Mouse (Mus musculus) ES-Bruce4 (cell line): ENCODE measurements around the gene Kif22. TPM values are rescaled to one million over a fixed set of nuclear protein-coding genes. Genes with fewer than 3 reads are reported as not detected.
A peak's percentile ranks its signal among the peaks of the same experiment; 100 is the strongest.

ENCODE experiments used
- H3K27ac ChIP-seq: 2 replicates; pipeline ENCODE4 v1.5.1; 2012; ENCODE audit warnings: low read length, inconsistent platforms; ENCODE audit not compliant: insufficient read depth
- H3K27me3 ChIP-seq: 2 replicates; pipeline ENCODE4 v1.6.1; 2012; ENCODE audit warnings: mild to moderate bottlenecking, low read length, inconsistent platforms; ENCODE audit not compliant: control insufficient read depth, poor library complexity, insufficient read depth, severe bottlenecking
- H3K36me3 ChIP-seq: 2 replicates; pipeline ENCODE4 v1.6.1; 2012; ENCODE audit warnings: inconsistent platforms, mild to moderate bottlenecking, low read length, moderate library complexity; ENCODE audit not compliant: control insufficient read depth, poor library complexity, insufficient read depth, severe bottlenecking
- H3K4me1 ChIP-seq: one replicate; pipeline ENCODE4 v1.8.1; 2011; ENCODE audit warnings: low read length; ENCODE audit not compliant: control insufficient read depth, insufficient read depth
- H3K4me3 ChIP-seq: 2 replicates; pipeline ENCODE4 v1.5.1; 2011; ENCODE audit warnings: low read depth, mild to moderate bottlenecking, low read length
- H3K9ac ChIP-seq: 2 replicates; pipeline ENCODE4 v1.6.1; 2012; ENCODE audit warnings: low read depth, mild to moderate bottlenecking, inconsistent platforms; ENCODE audit not compliant: poor library complexity, severe bottlenecking
- H3K9me3 ChIP-seq: replicated peaks from 2 replicates; pipeline ENCODE4 v1.6.1; 2012; ENCODE audit warnings: mild to moderate bottlenecking, low read length, inconsistent platforms; ENCODE audit not compliant: control insufficient read depth, poor library complexity, insufficient read depth, severe bottlenecking
- CTCF ChIP-seq: IDR thresholded peaks from one replicate; pipeline ENCODE4 v1.8.1; 2011; ENCODE audit warnings: low read depth, low read length
- EP300 ChIP-seq: IDR thresholded peaks from 2 replicates; pipeline ENCODE4 v1.6.1; 2011; ENCODE audit warnings: low read depth, low read length; ENCODE audit not compliant: insufficient read depth
- POLR2A ChIP-seq: IDR thresholded peaks from one replicate; pipeline ENCODE4 v1.8.1; 2011; ENCODE audit warnings: low read length; ENCODE audit not compliant: insufficient read depth
- polyA plus RNA-seq: library from polyadenylated mRNA; stranded (reverse); fragments of >200 nt; gene quantifications from 2 replicates; pipeline ENCODE4 v1.2.4, GENCODE M21; 2011; ENCODE audit warnings: low read depth; ENCODE audit not compliant: missing spikeins, insufficient read depth, insufficient read length

Gene Kif22
- polyA plus RNA-seq, 1 experiment: 106 TPM

DNA sequence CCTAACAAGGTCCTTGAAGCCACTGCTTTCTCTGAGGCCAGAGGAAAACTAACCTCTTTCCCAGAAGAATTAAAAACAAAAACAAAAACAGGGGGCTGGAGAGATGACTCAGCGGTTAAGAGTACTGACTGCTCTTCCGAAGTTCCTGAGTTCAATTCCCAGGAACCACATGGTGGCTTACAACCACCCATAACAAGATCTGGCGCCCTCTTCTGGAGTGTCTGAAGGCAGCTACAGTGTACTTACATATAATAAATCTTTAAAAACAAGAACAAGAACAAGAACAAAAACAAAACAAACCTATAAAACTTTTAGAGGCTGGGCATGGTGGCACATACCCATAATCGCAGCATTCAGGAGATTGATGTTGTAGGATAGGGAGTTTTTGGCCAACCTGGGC lies 45.8 kb downstream of the Kif22 start:
- TF ChIP-seq POLR2A: no peak
- no peak for TF ChIP-seq EP300
- TF ChIP-seq CTCF: no peak
- Histone ChIP-seq H3K27me3 (no peaks in the 10 kb centered on the region), H3K9ac (no peak overlapping the region), H3K4me3 (no peak overlapping the region), H3K27ac (no peak overlapping the region), H3K4me1 (no peaks in the 10 kb centered on the region), H3K36me3 (no peaks in the 10 kb centered on the region), H3K9me3 (no peaks in the 10 kb centered on the region)

DNA sequence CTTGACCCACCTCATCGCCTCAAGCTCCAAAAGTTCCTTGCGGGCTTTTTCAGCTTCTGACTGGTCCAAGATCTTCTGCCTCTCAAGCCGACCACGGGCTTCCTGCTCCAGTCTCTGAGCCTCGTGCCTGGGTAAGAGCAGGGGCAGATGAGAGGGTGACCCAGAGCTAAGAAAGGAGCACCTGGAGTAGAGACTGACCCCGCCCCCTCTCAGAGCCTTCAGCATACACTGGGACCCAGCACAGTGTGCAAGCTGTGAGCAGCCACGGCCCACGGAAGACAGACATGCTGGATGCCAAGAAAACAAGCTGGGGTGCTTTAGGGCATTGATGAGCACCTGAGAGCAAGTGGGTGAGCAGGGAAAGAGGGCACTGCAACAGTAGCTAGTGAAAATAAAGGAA lies 53.5 kb downstream of the Kif22 start:
- no peak for TF ChIP-seq EP300
- no peak for TF ChIP-seq CTCF
- TF ChIP-seq POLR2A: no peak
- Histone ChIP-seq H3K4me3 (no peak overlapping the region), H3K36me3 (no peaks in the 10 kb centered on the region), H3K9ac (no peak overlapping the region), H3K4me1 (no peaks in the 10 kb centered on the region), H3K27ac (no peak overlapping the region), H3K27me3 (no peaks in the 10 kb centered on the region), H3K9me3 (no peaks in the 10 kb centered on the region)

- no peaks in the 10 kb centered on the region for H3K4me1 ChIP-seq
- TF ChIP-seq EP300: no peak
- TF ChIP-seq POLR2A: no peak
- peak; percentile 42 for TF ChIP-seq CTCF
- H3K27me3 ChIP-seq: no peaks in the 10 kb centered on the region
- no peaks in the 10 kb centered on the region for H3K9me3 ChIP-seq
- H3K4me3 ChIP-seq: no peak overlapping the region
- no peak overlapping the region for H3K9ac ChIP-seq
- no peaks in the 10 kb centered on the region for H3K36me3 ChIP-seq
- no peak overlapping the region for H3K27ac ChIP-seq
Measured at GRCm38 (mm10) chr7:126986319-126986718, 56.0 kb downstream of the Kif22 start.

DNA sequence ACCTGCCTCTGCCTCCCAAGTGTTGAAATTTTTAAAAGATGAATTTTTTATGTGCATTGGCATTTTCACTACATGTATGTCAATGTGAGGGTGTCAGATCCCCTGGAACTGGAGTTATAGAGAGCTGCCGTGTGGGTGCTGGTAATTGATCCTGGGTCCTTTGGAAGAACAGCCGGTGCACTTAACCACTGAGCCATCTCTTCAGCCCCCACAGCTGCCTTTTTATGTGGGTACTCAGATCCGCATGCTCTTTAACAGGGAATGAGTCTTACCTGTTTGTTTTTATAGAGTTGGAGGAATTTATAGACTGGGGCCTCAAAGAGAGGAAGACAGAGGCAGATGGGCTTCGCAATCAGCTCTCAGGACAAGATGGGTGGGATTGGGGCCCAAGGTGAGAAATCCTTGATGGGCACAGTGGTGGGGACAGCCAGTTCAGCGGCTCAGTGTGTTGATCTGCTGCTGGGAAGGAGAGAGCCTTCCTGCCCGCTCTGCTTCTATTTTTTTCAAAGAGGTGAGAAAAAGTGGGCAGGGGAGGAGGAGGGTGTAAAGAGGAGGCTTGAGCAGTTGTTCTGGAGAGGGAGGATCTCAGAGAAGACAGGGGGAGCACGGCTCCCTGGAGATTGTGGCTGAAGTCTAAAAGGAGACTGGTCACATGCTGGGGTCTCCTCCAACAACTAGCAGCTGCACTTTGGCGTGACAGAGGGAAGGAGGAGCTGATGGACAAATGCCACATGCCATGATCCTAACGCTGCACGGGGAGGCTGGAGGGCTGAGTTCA lies 57.4 kb downstream of the Kif22 start:
- no peak for TF ChIP-seq CTCF
- TF ChIP-seq EP300: no peak
- no peak for TF ChIP-seq POLR2A
- no peaks in the 10 kb centered on the region for H3K4me1 ChIP-seq
- H3K36me3 ChIP-seq: peaks cover 3% of the 10 kb centered on the region; the same call in 1 of the 2 replicates
- no peak overlapping the region for H3K27ac ChIP-seq
- no peak overlapping the region for H3K9ac ChIP-seq
- no peaks in the 10 kb centered on the region for H3K27me3 ChIP-seq
- H3K9me3 ChIP-seq: no peaks in the 10 kb centered on the region
- no peak overlapping the region for H3K4me3 ChIP-seq

DNA sequence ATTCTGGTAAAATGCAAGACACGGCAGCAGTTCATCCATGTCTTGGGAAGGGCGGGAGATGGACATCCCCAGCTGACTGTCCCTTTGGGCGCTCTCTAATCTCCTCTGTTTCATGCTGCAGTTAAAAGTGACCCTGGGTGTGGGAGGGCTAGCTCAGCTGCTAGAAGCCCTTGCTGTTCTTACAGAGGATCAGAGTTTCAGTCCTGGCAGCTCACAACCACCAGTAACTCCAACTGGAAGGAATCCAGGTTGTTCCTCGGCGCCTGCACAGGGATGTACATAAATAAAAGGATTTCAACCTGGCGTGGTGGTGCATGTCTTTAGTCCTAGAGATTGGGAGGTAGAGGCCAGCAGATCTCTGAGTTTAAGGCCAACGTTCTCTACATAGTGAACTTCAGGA lies 59.2 kb downstream of the Kif22 start:
- Histone ChIP-seq H3K9ac (no peak overlapping the region), H3K9me3 (no peaks in the 10 kb centered on the region), H3K4me3 (no peak overlapping the region), H3K36me3 (peaks cover 14% of the 10 kb centered on the region; the same call in 1 of the 2 replicates), H3K27ac (no peak overlapping the region), H3K27me3 (no peaks in the 10 kb centered on the region), H3K4me1 (no peaks in the 10 kb centered on the region)
- TF ChIP-seq POLR2A (no peak), EP300 (no peak), CTCF (no peak)

DNA sequence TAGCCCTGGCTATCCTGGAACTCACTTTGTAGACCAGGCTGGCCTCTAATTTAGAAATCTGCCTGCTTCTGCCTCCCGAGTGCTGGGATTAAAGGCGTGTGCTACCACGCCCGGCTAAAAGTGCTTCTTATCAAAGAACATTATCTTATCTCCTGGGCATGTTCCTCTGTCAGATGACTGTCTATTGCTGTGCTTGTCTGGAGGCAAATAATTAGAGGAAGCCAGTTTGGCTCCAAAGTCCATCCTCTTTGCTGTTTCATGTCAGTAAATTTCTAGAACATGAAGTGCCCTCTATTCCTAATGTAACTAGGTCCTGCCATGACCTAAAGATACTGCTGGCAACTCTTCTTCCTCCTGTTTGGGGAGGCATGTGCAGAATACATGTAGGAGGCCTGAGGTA lies 60.2 kb downstream of the Kif22 start:
- no peaks in the 10 kb centered on the region for H3K9me3 ChIP-seq
- H3K27me3 ChIP-seq: no peaks in the 10 kb centered on the region
- no peaks in the 10 kb centered on the region for H3K4me1 ChIP-seq
- peaks cover 14% of the 10 kb centered on the region; the same call in 1 of the 2 replicates for H3K36me3 ChIP-seq
- no peak overlapping the region for H3K27ac ChIP-seq
- no peak for TF ChIP-seq POLR2A
- TF ChIP-seq CTCF: no peak
- no peak for TF ChIP-seq EP300
- H3K4me3 ChIP-seq: no peak overlapping the region
- no peak overlapping the region for H3K9ac ChIP-seq

DNA sequence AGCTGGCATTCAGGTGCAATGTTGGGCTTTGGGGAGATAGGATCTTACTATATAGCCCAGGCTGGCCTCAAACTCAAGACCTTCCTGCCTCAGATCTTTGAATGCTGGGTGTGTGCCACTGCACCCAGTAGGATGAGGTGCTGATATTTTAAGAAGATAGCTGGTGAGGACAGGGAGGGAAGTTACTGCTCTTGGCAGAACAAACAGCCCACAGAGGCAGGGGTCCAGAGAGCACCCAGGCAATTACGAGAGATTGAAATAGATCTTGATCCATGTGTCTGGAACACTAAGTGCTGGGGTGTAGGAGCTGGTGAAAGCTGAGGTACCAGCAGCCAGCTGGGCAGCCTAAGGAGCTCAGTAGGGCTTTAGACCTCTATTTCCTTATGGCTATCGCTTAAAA lies 60.7 kb downstream of the Kif22 start:
- peaks cover 14% of the 10 kb centered on the region; the same call in 1 of the 2 replicates for H3K36me3 ChIP-seq
- H3K4me1 ChIP-seq: no peaks in the 10 kb centered on the region
- H3K27me3 ChIP-seq: no peaks in the 10 kb centered on the region
- no peak overlapping the region for H3K27ac ChIP-seq
- no peaks in the 10 kb centered on the region for H3K9me3 ChIP-seq
- TF ChIP-seq EP300 (no peak), CTCF (no peak), POLR2A (no peak)
- H3K9ac ChIP-seq: no peak overlapping the region
- H3K4me3 ChIP-seq: no peak overlapping the region
